Mouse (Mus musculus) limb, embryonic 13.5 days (tissue): ENCODE measurements around the gene Zfp365. TPM values are rescaled to one million over a fixed set of nuclear protein-coding genes. Genes with fewer than 3 reads are reported as not detected.

ENCODE experiments used
- ATAC-seq: fragments of 200-750 bp; cut with Nextera tagmentation; 2 replicates; pipeline ENCODE4 v1.8.0; 2017; ENCODE audit warnings: low read depth, moderate number of reproducible peaks, moderate TSS enrichment; ENCODE audit not compliant: low FRiP score
- H3K27ac ChIP-seq: fragments of 300-500 bp; sonication (generic); 2 replicates; pipeline ENCODE4 v1.5.1; 2015; ENCODE audit warnings: inconsistent platforms, mild to moderate bottlenecking, moderate library complexity
- H3K27me3 ChIP-seq: fragments of 300-500 bp; sonication (generic); 2 replicates; pipeline ENCODE4 v1.6.1; 2015; ENCODE audit warnings: mild to moderate bottlenecking, inconsistent platforms
- H3K36me3 ChIP-seq: fragments of 300-500 bp; sonication (generic); 2 replicates; pipeline ENCODE4 v1.6.1; 2015; ENCODE audit warnings: inconsistent platforms, mild to moderate bottlenecking, moderate library complexity
- H3K4me1 ChIP-seq: fragments of 300-500 bp; sonication (generic); 2 replicates; pipeline ENCODE4 v1.6.1; 2015; ENCODE audit warnings: inconsistent platforms
- H3K4me2 ChIP-seq: fragments of 300-500 bp; sonication (generic); replicated peaks from 2 replicates; pipeline ENCODE4 v1.6.1; 2015; ENCODE audit warnings: inconsistent platforms, mild to moderate bottlenecking, moderate library complexity
- H3K4me3 ChIP-seq: fragments of 300-500 bp; sonication (generic); 2 replicates; pipeline ENCODE4 v1.5.1; 2015; ENCODE audit warnings: moderate library complexity, mild to moderate bottlenecking, inconsistent platforms
- H3K9ac ChIP-seq: fragments of 300-500 bp; sonication (generic); 2 replicates; pipeline ENCODE4 v1.6.1; 2015; ENCODE audit warnings: mild to moderate bottlenecking, inconsistent platforms
- H3K9me3 ChIP-seq: fragments of 300-500 bp; sonication (generic); 2 replicates; pipeline ENCODE4 v1.6.1; 2016; ENCODE audit warnings: inconsistent platforms
- WGBS: fragments of 180-500 bp; shearing (Covaris S2); methylation state at CpG from one replicate; pipeline ENCODE4 v1.1.7; 2015; 5-methylcytosine and 5-hydroxymethylcytosine counted together
- polyA plus RNA-seq: library from polyadenylated mRNA; unstranded; fragments of >200 nt; fragmentation: Nextera tagmentation; extraction: Ambion mirVana; gene quantifications from 2 replicates; pipeline ENCODE4 v1.2.1, GENCODE M21; 2015

Zfp365 gene
- polyA plus RNA-seq, 1 experiment from 2014 or later: 2.0 TPM

DNA sequence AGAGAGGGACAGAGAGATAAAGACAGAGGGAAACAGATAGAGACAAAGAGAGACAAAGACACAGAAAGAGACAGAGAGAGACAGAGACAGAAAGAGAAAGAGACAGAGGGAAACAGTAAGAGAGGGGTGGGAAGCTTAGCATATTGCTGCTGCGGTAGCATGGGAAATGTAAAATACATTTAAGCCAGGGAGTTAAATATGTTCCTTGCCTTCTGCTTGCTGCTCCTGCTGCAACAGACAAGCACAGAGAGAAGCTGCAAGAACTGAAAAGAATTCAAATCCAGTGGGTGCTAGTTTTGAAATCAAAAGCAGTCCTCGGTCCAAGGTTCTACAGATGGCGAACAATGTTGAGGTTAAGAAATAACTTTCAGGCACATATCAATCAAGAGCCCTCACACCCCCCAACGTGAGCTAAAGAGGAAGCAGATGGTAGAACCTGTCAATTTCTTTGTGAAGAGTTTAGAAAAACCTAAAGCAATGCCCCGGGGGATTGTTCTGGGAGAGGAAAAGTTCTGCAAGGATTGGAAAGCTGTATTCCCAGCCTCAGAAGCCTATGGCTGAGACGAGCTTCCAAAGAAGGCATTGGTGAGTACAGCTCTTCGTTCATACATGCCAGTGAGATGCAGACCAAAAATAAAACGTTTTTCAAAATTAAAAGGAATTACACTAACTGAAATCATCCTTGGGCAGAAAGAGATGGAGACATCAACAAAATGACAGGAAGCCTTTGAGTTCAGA, 15.4 kb upstream of the Zfp365 start:
- Histone ChIP-seq H3K9me3 (no peaks in the 10 kb centered on the region), H3K27ac (no peak overlapping the region), H3K36me3 (no peaks in the 10 kb centered on the region), H3K27me3 (no peaks in the 10 kb centered on the region), H3K4me1 (no peaks in the 10 kb centered on the region), H3K9ac (no peak overlapping the region), H3K4me3 (no peak overlapping the region), H3K4me2 (no peak overlapping the region)
- 60% methylated on average over 8 of the region's 8 CpGs for WGBS
- no peak for ATAC-seq

- no peaks in the 10 kb centered on the region for H3K27me3 ChIP-seq
- H3K9me3 ChIP-seq: no peaks in the 10 kb centered on the region
- H3K9ac ChIP-seq: no peak overlapping the region
- 61% methylated on average over 7 of the region's 7 CpGs for WGBS
- no peak overlapping the region for H3K27ac ChIP-seq
- H3K36me3 ChIP-seq: no peaks in the 10 kb centered on the region
- H3K4me3 ChIP-seq: no peak overlapping the region
- ATAC-seq: no peak
- no peak overlapping the region for H3K4me2 ChIP-seq
- no peaks in the 10 kb centered on the region for H3K4me1 ChIP-seq
These were observed 11.6 kb upstream of the Zfp365 start for GRCm38 (mm10) chr10:67924030-67924429.

DNA sequence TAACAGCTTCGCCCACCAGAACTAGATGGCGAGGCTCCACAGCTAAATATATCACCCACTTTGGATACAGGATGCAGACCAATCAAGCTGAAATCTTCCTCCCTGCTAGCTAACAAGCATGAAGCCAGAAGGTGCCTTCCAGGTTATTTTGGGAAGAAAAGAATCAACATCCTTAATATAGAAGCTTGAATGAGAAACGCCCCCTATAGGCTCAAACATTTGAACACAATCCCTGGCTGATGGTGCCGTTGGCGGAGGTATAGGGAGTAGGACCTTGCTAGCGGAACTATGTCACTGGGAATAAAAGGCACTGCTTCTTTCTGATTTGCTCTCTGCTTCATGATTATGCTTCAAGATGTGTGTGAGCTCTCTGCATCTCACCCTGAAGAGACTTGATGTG, 9.3 kb upstream of the Zfp365 start:
- H3K9ac ChIP-seq: no peak overlapping the region
- no peaks in the 10 kb centered on the region for H3K9me3 ChIP-seq
- H3K4me3 ChIP-seq: no peak overlapping the region
- 88% methylated on average over 6 of the region's 6 CpGs for WGBS
- no peaks in the 10 kb centered on the region for H3K4me1 ChIP-seq
- H3K27me3 ChIP-seq: no peaks in the 10 kb centered on the region
- H3K27ac ChIP-seq: no peak overlapping the region
- no peaks in the 10 kb centered on the region for H3K36me3 ChIP-seq
- no peak for ATAC-seq
- H3K4me2 ChIP-seq: no peak overlapping the region

- ATAC-seq: no peak
- Histone ChIP-seq H3K27ac (no peak overlapping the region), H3K36me3 (no peaks in the 10 kb centered on the region), H3K9me3 (no peaks in the 10 kb centered on the region; the same call in 1 of the 2 replicates), H3K4me2 (no peak overlapping the region), H3K27me3 (no peaks in the 10 kb centered on the region), H3K4me3 (no peak overlapping the region), H3K4me1 (no peaks in the 10 kb centered on the region), H3K9ac (no peak overlapping the region)
- 91% methylated on average over 4 of the region's 4 CpGs for WGBS
These were observed 7.2 kb upstream of the Zfp365 start for GRCm38 (mm10) chr10:67919706-67920105.

DNA sequence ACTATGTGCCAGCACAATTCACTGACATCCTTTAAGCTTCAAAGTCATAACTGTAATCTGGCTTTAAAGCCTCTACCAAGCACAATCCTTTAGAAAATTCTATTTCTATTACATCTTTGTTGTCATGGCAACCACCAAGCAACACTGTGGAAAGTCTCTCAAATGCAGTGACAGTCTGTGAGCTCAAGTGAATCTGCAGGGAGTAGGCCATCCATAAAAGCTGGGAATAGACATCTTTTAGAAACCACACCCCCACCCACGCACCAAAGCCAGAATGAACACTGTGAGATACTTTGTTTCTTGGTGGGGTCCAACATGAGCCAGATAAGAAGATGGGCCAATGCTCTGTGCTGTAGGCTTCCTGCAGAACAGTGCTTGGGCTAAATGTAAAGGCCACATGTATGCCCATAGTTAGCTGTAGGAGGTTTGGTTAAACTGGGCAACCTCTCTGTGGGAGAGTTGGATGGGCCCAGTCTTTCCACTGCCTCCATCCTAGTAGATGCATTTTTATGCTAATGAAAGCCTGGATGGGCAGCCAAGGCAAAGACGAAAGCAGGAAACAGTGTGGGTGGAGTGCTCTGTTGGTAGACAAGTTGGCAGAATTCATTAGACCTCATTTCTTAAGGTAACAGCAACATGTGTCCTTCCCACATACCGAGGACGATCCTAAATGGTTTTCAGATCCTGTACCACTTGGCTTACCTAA, 5.9 kb upstream of the Zfp365 start:
- no peak overlapping the region for H3K27ac ChIP-seq
- no peak overlapping the region for H3K4me2 ChIP-seq
- H3K27me3 ChIP-seq: no peaks in the 10 kb centered on the region
- ATAC-seq: no peak
- no peak overlapping the region for H3K4me3 ChIP-seq
- 84% methylated on average over 4 of the region's 4 CpGs for WGBS
- H3K4me1 ChIP-seq: no peaks in the 10 kb centered on the region
- no peaks in the 10 kb centered on the region for H3K36me3 ChIP-seq
- H3K9me3 ChIP-seq: no peaks in the 10 kb centered on the region; the same call in 1 of the 2 replicates
- no peak overlapping the region for H3K9ac ChIP-seq

GRCm38 (mm10) chr10:67917356-67917755, 4.9 kb upstream of the Zfp365 start:
- Histone ChIP-seq H3K36me3 (no peaks in the 10 kb centered on the region), H3K27ac (no peak overlapping the region), H3K4me3 (no peak overlapping the region), H3K4me1 (no peaks in the 10 kb centered on the region), H3K9me3 (no peaks in the 10 kb centered on the region; the same call in 1 of the 2 replicates), H3K4me2 (no peak overlapping the region), H3K27me3 (no peaks in the 10 kb centered on the region), H3K9ac (no peak overlapping the region)
- no peak for ATAC-seq
- 55% methylated on average over 7 of the region's 7 CpGs for WGBS

DNA sequence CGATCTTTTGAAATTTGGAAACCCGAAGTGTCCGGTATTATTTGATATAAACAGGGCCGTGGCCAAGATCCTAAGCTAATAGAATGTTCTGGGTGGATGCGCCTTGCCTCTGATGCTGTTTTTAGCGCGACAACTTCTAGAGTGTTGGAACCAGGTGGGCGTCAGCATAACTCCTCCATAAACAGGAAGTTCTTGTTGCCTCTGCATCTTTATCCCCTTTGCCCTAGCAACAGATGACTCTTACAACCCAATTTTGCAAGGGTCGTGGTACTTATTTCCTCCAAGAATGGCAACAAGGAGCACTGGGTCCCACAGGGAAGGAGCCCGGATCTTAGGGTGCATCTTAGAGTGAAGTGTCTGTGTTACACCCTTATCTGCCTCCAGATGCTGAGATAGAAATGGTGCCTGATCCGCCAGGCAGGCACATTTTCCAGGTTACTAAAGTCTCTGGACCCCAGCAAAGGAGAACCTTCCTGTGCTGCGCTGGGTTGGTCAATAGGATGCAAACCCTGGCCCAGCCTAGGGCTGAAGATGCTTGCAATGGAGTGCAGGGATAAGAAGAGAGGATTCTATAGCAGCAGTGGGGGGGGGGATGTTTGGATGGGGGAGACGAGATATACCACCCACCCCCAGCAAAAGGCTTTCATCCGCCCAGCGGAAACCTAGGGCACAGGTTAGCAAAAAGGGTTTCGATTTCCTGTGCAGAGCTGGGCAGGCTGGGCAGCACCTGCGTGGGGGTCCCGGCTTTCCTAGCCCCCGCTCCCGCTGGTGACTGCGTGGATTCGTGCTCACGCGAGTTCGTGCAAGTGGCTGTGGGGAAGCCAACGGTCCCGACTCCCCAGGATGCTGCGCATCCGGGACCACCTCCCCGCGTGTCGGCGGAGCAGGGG, 770 bp downstream of the Zfp365 start:
- peaks cover 7% of the 10 kb centered on the region for H3K36me3 ChIP-seq
- 18% methylated on average over 33 of the region's 33 CpGs for WGBS
- peak; percentile 45; the same call in 1 of the 2 replicates for ATAC-seq
- peak overlapping the region; percentile 71 for H3K4me3 ChIP-seq
- peaks cover 4% of the 10 kb centered on the region; the same call in 1 of the 2 replicates for H3K27me3 ChIP-seq
- peaks cover 7% of the 10 kb centered on the region for H3K4me1 ChIP-seq
- H3K9ac ChIP-seq: peak overlapping the region; percentile 79
- H3K27ac ChIP-seq: no peak overlapping the region
- no peaks in the 10 kb centered on the region; the same call in 1 of the 2 replicates for H3K9me3 ChIP-seq
- H3K4me2 ChIP-seq: peak overlapping the region; percentile 92

DNA sequence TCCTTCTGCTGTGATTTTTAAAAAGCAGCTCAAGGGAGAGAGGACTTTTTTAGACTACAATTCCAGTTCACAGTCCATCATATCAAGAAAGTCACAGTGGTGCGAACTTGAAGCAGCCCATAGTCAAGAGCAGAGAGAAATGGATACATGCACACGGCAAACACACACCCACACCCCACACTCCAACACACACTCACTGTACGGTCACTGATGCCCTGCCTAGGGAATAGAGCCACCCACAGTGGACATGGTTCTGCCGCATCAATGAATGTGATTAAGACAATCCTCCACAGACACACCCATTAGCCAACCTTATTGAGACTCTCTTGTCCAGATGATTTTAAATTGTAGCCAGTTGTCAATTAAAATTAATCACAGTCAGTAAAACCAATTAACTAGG, 4.5 kb downstream of the Zfp365 start:
- no peak overlapping the region for H3K9ac ChIP-seq
- H3K27me3 ChIP-seq: peaks cover 4% of the 10 kb centered on the region; the same call in 1 of the 2 replicates
- H3K36me3 ChIP-seq: peaks cover 7% of the 10 kb centered on the region
- H3K27ac ChIP-seq: no peak overlapping the region
- H3K9me3 ChIP-seq: no peaks in the 10 kb centered on the region
- 97% methylated on average over 4 of the region's 4 CpGs for WGBS
- H3K4me3 ChIP-seq: no peak overlapping the region
- no peak overlapping the region for H3K4me2 ChIP-seq
- H3K4me1 ChIP-seq: peaks cover 7% of the 10 kb centered on the region
- no peak for ATAC-seq

DNA sequence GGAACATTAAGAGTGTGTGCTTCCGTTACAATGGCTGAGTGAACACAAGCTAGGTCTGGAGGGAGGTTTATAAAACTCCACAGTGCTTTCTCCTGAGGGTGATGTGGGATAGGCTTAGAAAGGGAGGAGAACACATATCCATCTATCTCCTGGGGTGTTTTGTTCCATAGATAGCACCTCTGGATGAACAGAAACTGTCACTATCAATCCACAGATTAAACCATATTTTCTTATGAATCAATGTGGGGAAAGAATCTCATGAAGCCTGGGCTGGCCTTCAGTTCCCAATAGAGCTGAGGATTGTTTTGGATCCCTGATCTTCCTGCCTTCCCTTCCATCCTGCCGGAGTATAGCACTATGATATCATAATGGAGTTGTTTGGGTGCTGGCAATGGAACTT, 5.5 kb downstream of the Zfp365 start:
- Histone ChIP-seq H3K9ac (no peak overlapping the region), H3K4me2 (no peak overlapping the region), H3K36me3 (peaks cover 7% of the 10 kb centered on the region), H3K27ac (no peak overlapping the region), H3K27me3 (peaks cover 4% of the 10 kb centered on the region; the same call in 1 of the 2 replicates), H3K4me1 (peaks cover 6% of the 10 kb centered on the region), H3K9me3 (no peaks in the 10 kb centered on the region), H3K4me3 (no peak overlapping the region)
- WGBS: 82% methylated on average over 2 of the region's 2 CpGs
- ATAC-seq: no peak

DNA sequence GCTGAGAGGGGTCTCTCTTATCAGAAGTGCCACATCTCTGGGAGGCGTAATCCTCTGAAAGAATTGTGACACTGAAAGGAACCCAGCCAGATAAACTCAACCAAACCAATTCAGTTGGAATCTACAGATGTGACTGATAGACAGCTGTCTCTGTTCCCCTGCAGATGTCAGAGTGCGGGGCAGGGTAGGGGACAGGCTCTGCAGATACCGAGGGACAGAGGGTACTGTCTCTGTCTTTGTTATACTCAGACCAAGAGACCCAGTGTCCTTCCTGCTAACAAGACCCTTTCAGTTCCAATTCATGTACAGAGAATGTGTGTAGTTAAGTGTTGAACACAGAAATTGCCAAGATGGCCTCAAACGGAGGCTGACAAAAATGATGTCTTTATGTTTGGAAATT, 6.4 kb downstream of the Zfp365 start:
- peaks cover 7% of the 10 kb centered on the region for H3K36me3 ChIP-seq
- no peak overlapping the region for H3K27ac ChIP-seq
- 85% methylated on average over 4 of the region's 4 CpGs for WGBS
- no peak overlapping the region for H3K4me2 ChIP-seq
- H3K9ac ChIP-seq: no peak overlapping the region
- H3K27me3 ChIP-seq: no peaks in the 10 kb centered on the region
- H3K9me3 ChIP-seq: no peaks in the 10 kb centered on the region
- no peak overlapping the region for H3K4me3 ChIP-seq
- no peak for ATAC-seq
- H3K4me1 ChIP-seq: no peaks in the 10 kb centered on the region

GRCm38 (mm10) chr10:67903387-67903786, 9.1 kb downstream of the Zfp365 start:
- Histone ChIP-seq H3K27ac (no peak overlapping the region), H3K9ac (no peak overlapping the region), H3K4me1 (no peaks in the 10 kb centered on the region), H3K36me3 (0 out of 2 replicates have a peak, but pooled peaks cover 3% of the 10 kb centered on the region), H3K9me3 (no peaks in the 10 kb centered on the region), H3K4me2 (no peak overlapping the region), H3K27me3 (no peaks in the 10 kb centered on the region), H3K4me3 (no peak overlapping the region)
- whole genome bisulfite sequencing: 74% methylated on average over 7 of the region's 7 CpGs
- no peak for ATAC-seq

DNA sequence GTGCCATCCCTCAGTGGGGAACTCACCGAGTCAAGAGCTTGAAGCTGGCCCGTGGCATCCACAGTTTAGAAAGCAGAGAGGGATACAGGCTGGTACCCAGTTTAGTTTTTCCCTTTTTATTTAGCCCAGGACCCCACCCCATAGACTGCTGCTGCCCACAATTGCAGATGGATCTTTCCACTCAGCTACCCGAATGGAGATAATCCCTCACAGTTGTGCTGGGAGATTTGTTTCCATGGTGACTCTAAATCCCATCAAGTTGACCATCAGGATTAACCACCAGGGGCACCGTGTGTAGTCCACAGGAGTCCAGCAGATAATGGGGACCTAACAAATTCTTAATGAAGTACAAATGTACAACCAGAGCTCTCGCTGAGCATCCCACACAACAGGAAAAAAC, 11.3 kb downstream of the Zfp365 start:
- Histone ChIP-seq H3K4me1 (no peaks in the 10 kb centered on the region), H3K27ac (no peak overlapping the region), H3K36me3 (no peaks in the 10 kb centered on the region), H3K9me3 (no peaks in the 10 kb centered on the region), H3K4me3 (no peak overlapping the region), H3K4me2 (no peak overlapping the region), H3K9ac (no peak overlapping the region), H3K27me3 (no peaks in the 10 kb centered on the region)
- WGBS: 52% methylated on average over 5 of the region's 5 CpGs
- no peak for ATAC-seq
